Comparison of ENCODE assay signal across 25 mouse cellular contexts in genomic region chr2:164426952-164427351, GRCm38 (mm10). TPM values are rescaled to one million over a fixed set of nuclear protein-coding genes. Genes with fewer than 3 reads are reported as not detected.
A peak's percentile ranks its signal among the peaks of the same experiment; 100 is the strongest.
DNase-seq lines count a peak whose midpoint lies in the region; ATAC-seq and TF ChIP-seq lines count a peak whose summit lies in the region.
"Had no signal": no experiment of that assay in that cellular context is flagged by ENCODE, and none has a peak within 500 bp of the region (broad histone marks: within the 10 kb centered on the region; RNA-seq: fewer than 3 reads in every experiment).

No protein-coding gene starts in this region.

- H3K4me1 ChIP-seq in liver, adult 2 months (ENCODE audit: control insufficient read depth, insufficient read depth, low read length) = peaks cover 66% of the 10 kb centered on the region
- peaks cover 20% of the 10 kb centered on the region for H3K4me1 ChIP-seq in liver, embryonic 11.5 days (replicated peaks; ENCODE audit: control insufficient read depth, insufficient read depth, low read length)
- H3K4me1 ChIP-seq: forebrain, embryonic 15.5 days had no signal

- no peak overlapping the region for H3K9ac ChIP-seq in liver, adult 2 months (ENCODE audit: low read depth, low read length)
- no peak overlapping the region for H3K9ac ChIP-seq in liver, embryonic 11.5 days (ENCODE audit: low read depth, low read length)
- H3K9ac ChIP-seq: embryonic facial prominence, embryonic 12.5 days; forebrain, embryonic 13.5 days; forebrain, embryonic 15.5 days; forebrain, postnatal 0 days had no signal

- DNase-seq in liver, adult 2 months (ENCODE audit: extremely low read depth, low read depth, low spot score) = peak; percentile 31
- no peak for DNase-seq in liver, embryonic 11.5 days (ENCODE audit: low spot score)
- DNase-seq in 416B (ENCODE audit: low read depth) = peak; percentile 37
- DNase-seq in MN1 (ENCODE audit: low spot score) = peak; percentile 65
- DNase-seq in retina, postnatal 7 days (ENCODE audit: low read depth, low spot score) = peak; percentile 56
- no peak for DNase-seq in adrenal gland, postnatal 4 days (ENCODE audit: low spot score in 2 of 2)
- no peak for DNase-seq in thymus, postnatal 10 days (ENCODE audit: low spot score in 2 of 2)
- DNase-seq: adrenal gland, adult 2 months; adrenal gland, postnatal 10 days; adrenal gland, postnatal 25 days; B cell, adult 2 months; cerebellum, adult 11-12 months; cerebellum, adult 2 months; cerebellum, adult 9-10 months; cerebellum, postnatal 10 days; cerebellum, postnatal 25 days; forebrain, postnatal 0 days had no signal

- H3K9me3 ChIP-seq in liver, embryonic 11.5 days (ENCODE audit: control insufficient read depth, low read length) = no peaks in the 10 kb centered on the region
- H3K9me3 ChIP-seq: embryonic facial prominence, embryonic 10.5 days; embryonic facial prominence, embryonic 12.5 days; forebrain, embryonic 13.5 days; forebrain, embryonic 15.5 days; G1E had no signal

- TF ChIP-seq CTCF in liver, adult 2 months (IDR thresholded peaks at IDR 0.05; ENCODE audit: low read depth, low read length) = no peak

- no peaks in the 10 kb centered on the region for H3K27me3 ChIP-seq in liver, adult 2 months (ENCODE audit: control insufficient read depth, insufficient read depth, low read length)
- peaks cover 37% of the 10 kb centered on the region for H3K27me3 ChIP-seq in liver, embryonic 11.5 days (replicated peaks; ENCODE audit: control insufficient read depth, insufficient read depth, low read length)
- H3K27me3 ChIP-seq: CH12.LX; embryonic facial prominence, embryonic 12.5 days; forebrain, embryonic 13.5 days; forebrain, embryonic 15.5 days had no signal

- 69% methylated on average over 5 of the region's 5 CpGs for WGBS in liver, adult 2 months
- WGBS in liver, embryonic 11.5 days = 68% methylated on average over 5 of the region's 5 CpGs

- no peaks in the 10 kb centered on the region; the same call in 1 of the 2 replicates for H3K79me2 ChIP-seq in liver, adult 2 months (ENCODE audit: control insufficient read depth, insufficient read depth, low read length)

- no peak overlapping the region for H3K4me2 ChIP-seq in liver, embryonic 11.5 days
- H3K4me2 ChIP-seq: embryonic facial prominence, embryonic 12.5 days; forebrain, embryonic 13.5 days; forebrain, embryonic 15.5 days had no signal

- TF ChIP-seq POLR2A in liver, adult 2 months (IDR thresholded peaks at IDR 0.05; ENCODE audit: extremely low read depth, insufficient read depth, low read length) = no peak

- H3K4me3 ChIP-seq in liver, adult 2 months (ENCODE audit: insufficient read depth, low read depth, low read length) = no peak overlapping the region
- no peak overlapping the region for H3K4me3 ChIP-seq in liver, embryonic 11.5 days (ENCODE audit: low read depth, low read length)
- H3K4me3 ChIP-seq: embryonic facial prominence, embryonic 10.5 days; embryonic facial prominence, embryonic 12.5 days; forebrain, embryonic 13.5 days; forebrain, embryonic 15.5 days had no signal

- peak overlapping the region; percentile 28; the same call in 1 of the 2 replicates for H3K27ac ChIP-seq in liver, adult 2 months (replicated peaks; ENCODE audit: insufficient read depth, low read depth, low read length)
- H3K27ac ChIP-seq in liver, embryonic 11.5 days (ENCODE audit: low read depth, low read length) = no peak overlapping the region
- H3K27ac ChIP-seq: embryonic facial prominence, embryonic 10.5 days; embryonic facial prominence, embryonic 12.5 days; forebrain, embryonic 13.5 days; forebrain, embryonic 15.5 days had no signal

- H3K36me3 ChIP-seq in liver, adult 2 months (ENCODE audit: control insufficient read depth, insufficient read depth, low read length) = peaks cover 68% of the 10 kb centered on the region
- H3K36me3 ChIP-seq in liver, embryonic 11.5 days (ENCODE audit: control insufficient read depth, insufficient read depth, low read length) = peaks cover 13% of the 10 kb centered on the region; the same call in 1 of the 2 replicates
- H3K36me3 ChIP-seq: forebrain, embryonic 15.5 days; G1E had no signal

- no peak for ATAC-seq in liver, embryonic 11.5 days (replicated peaks; ENCODE audit: low FRiP score)
- ATAC-seq: CD4-positive, CD25-positive, alpha-beta regulatory T cell, adult 4 months; forebrain, embryonic 13.5 days; forebrain, embryonic 15.5 days; forebrain, postnatal 0 days had no signal

RNA-seq across cellular contexts. Expression of gene Sdc4, which starts 16.7 kb away (rescaled TPM):
- total RNA-seq in liver, adult 2 months (2014; rRNA removed) = 511 and 573 TPM in 2 replicates
- polyA plus RNA-seq in liver, adult 2 months (2012; rRNA removed) = 178 and 182 TPM in 2 replicates
- 38.9 and 39.2 TPM in 2 replicates for polyA plus RNA-seq in liver, embryonic 11.5 days (2014; fragmentation: Nextera tagmentation; extraction: Ambion mirVana)
- 10 to 100 TPM; 75.2 to 93.9 TPM for total RNA-seq in adrenal gland, postnatal 4 days (2021)
- polyA plus RNA-seq: G1E had no signal

RNA-seq across cellular contexts. Expression of gene Matn4, which starts 22.0 kb away (rescaled TPM):
- 0.07 and 0.09 TPM in 2 replicates for total RNA-seq in liver, adult 2 months (2014; rRNA removed)
- 0.04 and 0.05 TPM in 2 replicates for polyA plus RNA-seq in liver, adult 2 months (2012; rRNA removed)
- polyA plus RNA-seq in liver, embryonic 11.5 days (2014; fragmentation: Nextera tagmentation; extraction: Ambion mirVana) = 0.14 and 0.32 TPM in 2 replicates
- 1 to 10 TPM; 4.7 to 4.9 TPM for total RNA-seq in adrenal gland, postnatal 4 days (2021)
- total RNA-seq: CH12.LX had no signal
- polyA plus RNA-seq: CD4-positive, CD25-positive, alpha-beta regulatory T cell, adult 4 months; forebrain, embryonic 11.5 days; G1E had no signal

RNA-seq across cellular contexts. Expression of gene Rbpjl, which starts 24.0 kb away (rescaled TPM):
- total RNA-seq in liver, adult 2 months (2014; rRNA removed) = 0.18 and 0.20 TPM in 2 replicates
- not detected in 2 replicates for polyA plus RNA-seq in liver, adult 2 months (2012; rRNA removed)
- polyA plus RNA-seq in liver, embryonic 11.5 days (2014; fragmentation: Nextera tagmentation; extraction: Ambion mirVana) = 0.04 and 0.12 TPM in 2 replicates
- 10 to 100 TPM in 1 of 2 experiments, under 1 TPM in 1; 0.14 to 14.6 TPM for total RNA-seq in adrenal gland, postnatal 4 days (2021)
- total RNA-seq: adrenal gland, adult 2 months; adrenal gland, postnatal 25 days; forebrain, postnatal 0 days had no signal
- polyA plus RNA-seq: adrenal gland, adult 2 months; CD4-positive, CD25-positive, alpha-beta regulatory T cell, adult 4 months; embryonic facial prominence, embryonic 10.5 days; forebrain, embryonic 11.5 days; forebrain, embryonic 13.5 days; G1E had no signal

RNA-seq across cellular contexts. Expression of gene Sys1, which starts 29.8 kb away (rescaled TPM):
- total RNA-seq in liver, adult 2 months (2014; rRNA removed) = 33.7 and 40.9 TPM in 2 replicates
- polyA plus RNA-seq in liver, adult 2 months (2012; rRNA removed) = 145 and 157 TPM in 2 replicates
- polyA plus RNA-seq in liver, embryonic 11.5 days (2014; fragmentation: Nextera tagmentation; extraction: Ambion mirVana) = 49.1 and 52.8 TPM in 2 replicates
- total RNA-seq in adrenal gland, postnatal 4 days (2021) = 10 to 100 TPM; 34.7 to 35.0 TPM

RNA-seq across cellular contexts. Expression of gene Gm20458, which starts 33.8 kb away (rescaled TPM):
- total RNA-seq in liver, adult 2 months (2014; rRNA removed) = 0.46 TPM in 1 of 2 replicates, not detected in the other
- 11.7 and 14.2 TPM in 2 replicates for polyA plus RNA-seq in liver, adult 2 months (2012; rRNA removed)
- 4.4 and 7.4 TPM in 2 replicates for polyA plus RNA-seq in liver, embryonic 11.5 days (2014; fragmentation: Nextera tagmentation; extraction: Ambion mirVana)
- 1 to 10 TPM in 1 of 2 experiments, under 1 TPM in 1; 0.48 to 3.0 TPM for total RNA-seq in adrenal gland, postnatal 4 days (2021)
- polyA plus RNA-seq: CD4-positive, CD25-positive, alpha-beta regulatory T cell, adult 4 months had no signal

Comparison
In these comparisons a context has a peak if more than half of its experiments do, and no peak if none do; other contexts are left out.
1. DNase-seq: peak in liver, adult 2 months (single experiment), 416B (single experiment), MN1 (single experiment) and retina, postnatal 7 days (single experiment); none in liver, embryonic 11.5 days (single experiment), adrenal gland, postnatal 4 days (0 of 2) and thymus, postnatal 10 days (0 of 2).